Mouse (Mus musculus): ENCODE measurements around the gene Tecpr1.

The Tecpr1 gene

DNA sequence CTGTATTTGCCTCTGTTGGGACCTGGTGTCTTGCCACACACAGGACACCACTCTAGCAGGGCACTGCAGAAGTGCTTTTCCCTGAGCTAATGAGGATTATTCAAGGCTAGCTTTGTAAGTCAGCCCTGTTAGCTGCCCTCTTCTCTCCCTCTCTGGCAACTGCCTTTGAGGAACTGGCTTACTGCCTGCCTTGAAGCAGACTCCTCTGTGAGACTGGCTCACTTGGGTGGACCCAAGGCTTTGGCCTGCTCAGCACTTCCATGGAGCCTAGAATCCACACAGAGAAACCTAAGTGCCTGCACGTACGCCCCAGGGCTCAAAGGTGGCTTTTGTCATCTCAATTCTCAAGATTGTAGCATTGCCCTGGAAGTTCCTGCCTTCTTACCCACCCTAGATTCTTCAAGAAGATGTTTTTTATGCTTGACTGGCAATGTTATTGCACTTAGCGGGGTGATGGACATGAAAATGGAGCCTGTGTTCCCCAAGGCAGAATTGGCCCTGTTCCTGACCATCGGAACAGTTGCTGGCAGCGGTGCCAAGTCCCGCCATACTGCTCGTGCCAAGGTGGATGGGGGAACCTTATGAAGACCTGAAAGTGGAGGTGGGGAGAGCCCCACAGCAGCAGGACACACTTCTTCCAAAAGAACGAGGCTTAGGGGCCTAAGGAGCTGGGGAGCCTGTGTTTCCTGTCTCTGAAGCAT, 54.0 kb downstream of the Tecpr1 start:
- DNase-seq (ENCODE audit: low read depth, low spot score) = no peak

DNA sequence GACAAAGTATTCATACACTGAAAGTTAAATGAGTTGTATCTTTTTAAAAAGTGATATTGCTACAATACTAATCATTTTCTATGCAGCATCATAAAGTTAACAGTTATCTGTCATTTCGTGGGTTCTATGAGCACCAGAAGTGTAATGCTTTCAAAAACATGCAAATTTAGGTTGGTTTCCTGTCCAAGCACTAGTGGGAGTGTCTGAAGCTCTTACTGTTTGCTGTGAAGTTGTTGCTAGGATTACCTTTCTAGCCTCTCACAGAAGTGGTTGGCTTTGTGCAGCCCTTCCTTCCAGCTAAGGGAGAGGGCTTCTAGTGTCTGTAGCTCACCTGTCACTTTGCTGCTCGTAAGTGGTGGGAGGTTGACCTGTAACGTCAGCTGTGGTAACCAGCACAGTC, 57.7 kb downstream of the Tecpr1 start:
- no peak for DNase-seq (ENCODE audit: low read depth, low spot score)

DNA sequence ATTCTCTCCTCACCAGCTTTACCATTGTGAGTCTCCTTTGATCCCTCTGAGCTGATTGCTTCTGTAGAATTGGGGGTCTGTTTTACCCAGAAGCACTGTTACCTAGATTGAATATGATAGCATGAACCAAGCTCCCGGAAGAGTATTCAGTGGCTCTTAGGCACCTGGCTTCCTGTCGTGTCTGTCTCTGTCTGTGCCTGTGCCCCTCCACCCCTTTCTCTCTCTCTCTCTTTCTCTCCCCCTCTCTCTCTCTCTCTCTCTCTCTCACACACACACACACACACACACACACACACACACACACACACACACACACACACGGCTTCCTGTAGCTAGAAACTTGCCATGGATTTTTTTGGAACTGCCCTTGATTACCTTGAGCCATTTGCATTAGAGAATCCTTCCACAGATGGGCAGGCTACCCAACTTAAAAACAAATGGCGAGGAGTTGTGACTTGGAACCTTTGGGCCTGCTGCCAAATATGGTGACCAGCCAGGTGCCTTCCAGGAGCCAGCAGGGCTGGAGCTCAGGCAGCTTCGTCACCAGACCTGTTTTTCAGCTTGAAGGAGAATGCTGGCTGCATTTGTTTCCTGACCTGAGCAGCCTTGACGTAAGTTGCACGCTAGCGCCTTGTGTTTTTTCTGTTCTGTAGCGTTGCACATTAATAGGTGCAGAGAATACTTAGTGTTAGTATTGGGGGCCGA, 60.5 kb downstream of the Tecpr1 start:
- no peak for DNase-seq (ENCODE audit: low read depth, low spot score)

- DNase-seq (ENCODE audit: low read depth, low spot score) = no peak
Observed at GRCm38 (mm10) chr5:144162080-144162812, 61.2 kb downstream of the Tecpr1 start.

DNA sequence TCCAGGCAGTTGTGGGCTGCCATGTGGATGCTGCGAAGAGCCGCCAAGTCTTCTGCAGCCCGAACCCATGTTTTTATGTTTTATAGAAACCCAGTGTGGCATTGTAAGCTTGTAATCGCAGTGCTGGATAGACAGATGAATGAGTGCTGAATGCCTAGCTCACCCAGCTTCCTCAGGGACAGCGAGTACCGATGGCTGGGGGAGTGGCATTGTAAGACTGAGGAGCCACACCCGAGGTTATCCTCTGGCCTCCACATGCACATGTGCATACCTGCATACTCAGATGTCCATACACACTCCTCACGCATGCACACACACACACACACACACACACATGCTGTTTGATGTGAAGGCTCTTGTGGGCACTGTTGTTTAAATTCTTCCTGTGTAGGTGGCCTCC, 64.3 kb downstream of the Tecpr1 start:
- no peak for DNase-seq (ENCODE audit: low read depth, low spot score)

DNA sequence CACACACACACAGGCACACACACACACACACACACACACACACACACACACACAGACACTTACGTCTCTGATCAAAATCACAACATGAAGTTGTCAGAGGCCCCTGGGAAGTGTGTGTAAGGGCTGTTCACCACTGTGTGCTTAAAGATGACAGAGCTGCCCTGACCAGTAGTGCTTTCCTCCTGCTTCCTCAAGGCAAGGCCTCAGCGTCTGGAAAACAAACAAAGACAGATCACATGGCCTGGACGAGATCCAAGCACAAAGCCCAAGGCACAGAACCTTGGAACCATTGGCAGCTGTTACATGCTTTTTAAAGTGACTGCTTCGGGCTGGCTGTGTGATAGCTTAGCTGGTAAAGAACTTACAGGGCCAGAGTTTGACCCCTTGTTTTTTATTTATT, 64.8 kb downstream of the Tecpr1 start:
- DNase-seq (ENCODE audit: low read depth, low spot score) = peak; percentile 40

DNA sequence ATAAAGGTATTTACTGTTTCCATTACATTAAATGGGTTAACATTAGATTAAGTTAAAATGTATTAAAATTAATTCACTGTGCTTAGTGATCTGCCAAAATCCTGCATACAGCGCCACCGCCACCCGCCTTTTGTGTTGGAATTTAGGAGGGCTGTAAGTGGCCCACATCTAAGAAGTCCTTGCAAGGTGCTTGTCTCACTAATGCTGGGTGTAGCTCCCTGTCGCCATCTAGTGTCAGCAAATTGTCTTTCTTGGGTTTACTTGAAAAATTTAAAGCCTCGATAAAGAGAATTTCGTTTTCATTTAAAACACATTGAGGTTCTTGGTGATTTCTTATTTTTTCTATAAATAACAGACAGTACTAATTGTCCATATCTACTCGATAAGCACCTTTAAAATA, 68.9 kb downstream of the Tecpr1 start:
- DNase-seq (ENCODE audit: low read depth, low spot score) = peak; percentile 60

DNA sequence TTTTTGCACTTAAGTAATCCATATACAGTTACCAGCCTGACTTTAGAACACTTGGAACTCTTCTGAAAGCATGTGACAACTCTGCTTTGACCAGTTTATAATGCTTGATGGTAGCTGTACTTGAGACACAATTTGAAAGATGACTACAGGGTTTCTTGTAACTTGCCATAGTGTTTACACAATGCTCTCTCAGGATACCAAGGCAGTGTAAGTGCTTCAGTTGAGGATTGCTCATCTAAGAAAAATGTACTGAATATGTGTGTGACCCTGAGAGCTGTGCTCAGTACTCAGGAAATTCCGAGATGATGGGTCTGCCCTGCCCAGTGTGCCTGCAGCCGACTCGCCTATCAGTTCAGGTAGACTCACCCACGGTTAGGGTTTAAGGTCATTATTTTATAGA, 72.1 kb downstream of the Tecpr1 start:
- DNase-seq (ENCODE audit: low read depth, low spot score) = no peak

DNA sequence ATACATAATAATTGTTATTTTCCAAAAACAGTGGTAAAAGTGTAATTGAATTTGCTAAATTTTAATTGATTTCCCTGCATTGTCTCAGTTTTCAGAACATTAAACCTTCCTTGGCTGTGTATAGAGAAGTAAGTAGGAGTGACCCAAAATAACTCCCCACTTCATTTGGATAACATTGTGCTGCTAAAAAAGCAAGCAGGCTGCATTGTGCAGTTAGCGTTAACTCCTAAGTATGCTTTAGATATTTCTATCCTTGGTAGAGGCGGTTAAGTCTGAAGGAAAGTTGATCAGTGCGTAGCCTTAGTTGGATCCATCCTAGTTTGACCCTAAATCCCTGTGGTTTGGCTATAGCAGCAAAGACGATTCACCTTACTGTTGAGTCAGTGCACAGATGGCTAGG, 73.9 kb downstream of the Tecpr1 start:
- no peak for DNase-seq (ENCODE audit: low read depth, low spot score)

DNA sequence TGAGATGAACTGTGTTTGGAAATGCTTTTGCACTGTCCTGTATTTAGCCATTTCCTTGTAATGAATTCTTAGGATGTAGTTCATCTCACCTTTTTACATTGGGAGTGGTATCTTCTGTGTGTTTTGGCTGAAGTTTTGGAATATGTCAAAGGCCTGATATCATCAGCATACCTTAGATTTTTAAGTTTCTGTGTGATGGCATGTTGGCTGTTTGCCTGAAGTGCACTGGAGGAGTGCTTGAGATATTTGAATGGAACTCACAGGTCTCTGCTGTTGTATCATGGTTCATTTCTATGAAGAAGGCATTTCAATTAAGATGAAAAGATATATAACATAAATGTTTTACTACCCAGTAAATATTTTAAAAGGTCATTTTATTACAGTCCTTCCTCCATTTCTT, 76.5 kb downstream of the Tecpr1 start:
- no peak for DNase-seq (ENCODE audit: low read depth, low spot score)
